Mouse (Mus musculus) neural tube, embryonic 15.5 days (tissue): Measurements from ENCODE around the gene B130006D01Rik. TPM values are rescaled to one million over a fixed set of nuclear protein-coding genes. Genes with fewer than 3 reads are reported as not detected.
"Not testable (repeated sequence)": the region's sequence is repeated elsewhere in the genome, so short reads cannot be mapped to it uniquely, and the experiment has no call there.

Source experiments
- ATAC-seq: fragments of 200-750 bp; cut with Nextera tagmentation; 2 replicates; pipeline ENCODE4 v1.8.0; 2017; ENCODE audit warnings: mild to moderate bottlenecking, moderate TSS enrichment, moderate library complexity; ENCODE audit not compliant: low FRiP score
- H3K27ac ChIP-seq: fragments of 300-500 bp; sonication (generic); replicated peaks from 2 replicates; pipeline ENCODE4 v1.5.1; 2015; ENCODE audit warnings: mild to moderate bottlenecking, inconsistent platforms
- H3K27me3 ChIP-seq: fragments of 300-500 bp; sonication (generic); replicated peaks from 2 replicates; pipeline ENCODE4 v1.6.1; 2015; ENCODE audit warnings: inconsistent platforms
- H3K36me3 ChIP-seq: fragments of 300-500 bp; sonication (generic); 2 replicates; pipeline ENCODE4 v1.6.1; 2015; ENCODE audit warnings: inconsistent platforms
- H3K4me1 ChIP-seq: fragments of 300-500 bp; sonication (generic); 2 replicates; pipeline ENCODE4 v1.6.1; 2015; ENCODE audit warnings: inconsistent platforms
- H3K4me2 ChIP-seq: fragments of 300-500 bp; sonication (generic); 2 replicates; pipeline ENCODE4 v1.6.1; 2015; ENCODE audit warnings: inconsistent platforms, mild to moderate bottlenecking, moderate library complexity
- H3K4me3 ChIP-seq: fragments of 300-500 bp; sonication (generic); replicated peaks from 2 replicates; pipeline ENCODE4 v1.5.1; 2015; ENCODE audit warnings: mild to moderate bottlenecking, inconsistent platforms
- H3K9ac ChIP-seq: fragments of 300-500 bp; sonication (generic); replicated peaks from 2 replicates; pipeline ENCODE4 v1.6.1; 2015; ENCODE audit warnings: mild to moderate bottlenecking, inconsistent platforms
- H3K9me3 ChIP-seq: fragments of 300-500 bp; sonication (generic); replicated peaks from 2 replicates; pipeline ENCODE4 v1.6.1; 2016; ENCODE audit warnings: inconsistent platforms
- WGBS: fragments of 180-500 bp; shearing (Covaris S2); methylation state at CpG from one replicate; pipeline ENCODE4 v1.1.7; 2015; ENCODE audit warnings: mixed read lengths; 5-methylcytosine and 5-hydroxymethylcytosine counted together
- polyA plus RNA-seq: library from polyadenylated mRNA; unstranded; fragments of >200 nt; fragmentation: Nextera tagmentation; extraction: Ambion mirVana; gene quantifications from 2 replicates; pipeline ENCODE4 v1.2.1, GENCODE M21; 2015

Gene B130006D01Rik
- polyA plus RNA-seq, 1 experiment from 2014 or later, result 0.99 TPM

DNA sequence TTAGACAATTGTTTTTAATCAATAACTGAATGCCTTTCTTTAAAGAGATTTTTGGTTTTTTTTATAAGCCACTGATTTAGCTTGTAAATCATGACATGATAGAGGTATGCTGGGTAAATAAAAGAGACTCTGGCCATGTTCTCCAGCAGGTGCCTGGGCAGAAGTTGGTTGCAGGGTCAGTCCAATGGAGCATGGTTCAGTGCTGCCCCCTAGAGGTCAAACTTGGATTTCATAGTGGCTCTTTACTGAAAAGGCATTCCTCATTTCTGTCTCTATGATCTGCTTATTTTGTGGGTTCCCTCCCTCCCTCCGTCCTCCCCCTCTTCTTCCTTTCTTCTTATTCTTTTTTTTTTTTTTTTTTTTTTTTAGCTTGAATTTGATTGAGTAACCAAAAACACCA is 27.6 kb downstream of the B130006D01Rik start:
- H3K27me3 ChIP-seq, result no peaks in the 10 kb centered on the region
- no peaks in the 10 kb centered on the region for H3K9me3 ChIP-seq
- H3K4me2 ChIP-seq, result no peak overlapping the region
- no peaks in the 10 kb centered on the region for H3K4me1 ChIP-seq
- no peak overlapping the region for H3K27ac ChIP-seq
- H3K4me3 ChIP-seq, result no peak overlapping the region
- no peak overlapping the region for H3K9ac ChIP-seq
- H3K36me3 ChIP-seq, result peaks cover 45% of the 10 kb centered on the region
- WGBS, result 10% methylated on average over 1 of the region's 1 CpGs
- ATAC-seq, result no peak

DNA sequence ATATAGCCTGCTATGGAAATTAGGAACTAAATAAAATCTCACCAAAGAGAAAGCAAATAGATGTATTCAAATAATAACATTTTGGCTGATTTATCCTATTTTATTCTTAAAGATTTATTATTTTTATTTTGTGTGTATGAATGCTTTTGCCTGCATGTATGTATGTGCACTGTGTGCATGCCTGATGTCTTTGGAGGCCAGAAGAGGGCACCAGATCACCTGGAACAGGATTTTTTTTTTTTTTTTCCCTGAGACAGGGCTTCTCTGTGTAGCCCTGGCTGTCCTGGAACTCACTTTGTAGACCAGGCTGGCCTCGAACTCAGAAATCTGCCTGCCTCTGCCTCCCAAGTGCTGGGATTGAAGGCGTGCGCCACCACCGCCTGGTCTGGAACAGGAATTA is 31.8 kb downstream of the B130006D01Rik start:
- H3K27me3 ChIP-seq, H3K9me3 ChIP-seq, H3K4me2 ChIP-seq, ATAC-seq, H3K4me3 ChIP-seq, H3K9ac ChIP-seq, H3K4me1 ChIP-seq, H3K27ac ChIP-seq: not testable (repeated sequence)
- 98% methylated on average over 4 of the region's 4 CpGs for WGBS
- peaks cover 47% of the 10 kb centered on the region for H3K36me3 ChIP-seq

DNA sequence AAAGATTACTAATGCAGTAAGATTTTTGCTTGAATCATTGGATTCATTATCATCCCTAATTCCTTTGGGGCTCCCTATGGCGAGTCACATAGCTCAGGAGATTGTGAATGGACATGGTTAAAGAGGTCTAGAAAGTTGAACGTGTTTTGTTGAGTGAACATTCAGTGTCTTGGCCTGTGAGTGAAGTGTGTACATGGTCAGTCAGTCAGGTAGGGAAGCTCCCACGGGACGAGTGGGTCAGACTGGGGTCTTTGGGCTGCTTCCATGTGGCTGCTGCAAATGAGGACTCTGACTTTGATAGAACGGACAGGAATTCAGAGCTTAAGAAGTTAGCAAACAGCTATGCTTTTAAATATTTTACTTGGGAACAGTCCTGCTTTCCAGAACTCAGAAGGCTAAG is 37.1 kb downstream of the B130006D01Rik start:
- Histone ChIP-seq H3K4me3 (no peak overlapping the region), H3K27ac (no peak overlapping the region), H3K9ac (no peak overlapping the region), H3K4me2 (no peak overlapping the region), H3K36me3 (peaks cover 35% of the 10 kb centered on the region), H3K9me3 (no peaks in the 10 kb centered on the region), H3K27me3 (no peaks in the 10 kb centered on the region), H3K4me1 (no peaks in the 10 kb centered on the region)
- no peak for ATAC-seq
- WGBS, result 93% methylated on average over 5 of the region's 5 CpGs

DNA sequence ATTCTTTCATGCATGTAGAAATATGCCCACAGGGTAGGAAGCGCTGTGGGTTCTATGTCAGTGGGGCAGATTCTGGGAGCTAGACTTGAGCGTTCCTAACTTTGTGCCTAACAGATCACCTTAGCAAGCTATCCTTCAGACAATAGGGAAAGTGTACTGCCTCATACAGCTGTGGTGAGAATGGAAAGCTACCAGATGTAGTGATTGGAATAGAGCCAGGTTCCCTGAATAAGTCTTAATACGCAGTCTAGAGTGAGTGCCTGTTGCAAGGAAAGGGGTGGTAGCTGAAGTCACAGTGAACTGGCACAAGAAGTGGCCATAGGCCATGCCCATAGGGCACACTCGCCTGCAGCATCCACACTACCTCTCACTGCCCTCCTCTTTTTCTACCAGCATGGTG is 39.6 kb downstream of the B130006D01Rik start:
- Histone ChIP-seq H3K27ac (no peak overlapping the region), H3K9me3 (no peaks in the 10 kb centered on the region), H3K4me2 (no peak overlapping the region), H3K27me3 (no peaks in the 10 kb centered on the region), H3K36me3 (peaks cover 23% of the 10 kb centered on the region), H3K4me3 (no peak overlapping the region), H3K9ac (no peak overlapping the region), H3K4me1 (no peaks in the 10 kb centered on the region)
- no peak for ATAC-seq
- WGBS, result 81% methylated on average over 4 of the region's 4 CpGs

DNA sequence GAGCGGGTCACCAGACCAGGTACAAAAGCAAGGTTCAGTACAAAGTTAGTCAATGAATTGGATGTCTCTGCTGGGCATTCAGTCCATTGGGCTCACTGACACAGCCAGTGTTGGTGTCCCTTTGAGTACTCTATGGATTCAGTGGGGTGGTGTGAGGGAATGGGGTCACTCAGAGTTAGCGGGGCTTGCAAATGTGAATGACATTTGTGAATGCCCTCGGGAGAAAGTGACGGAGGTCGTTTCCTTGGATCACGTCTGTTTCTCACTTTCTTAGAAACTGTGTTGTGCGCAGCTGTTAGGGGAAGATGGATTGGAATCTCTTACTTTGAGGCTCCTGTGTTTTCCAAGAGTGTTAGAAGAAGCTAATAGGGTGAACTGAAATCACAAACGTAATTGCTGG is 41.4 kb downstream of the B130006D01Rik start:
- Histone ChIP-seq H3K4me1 (no peaks in the 10 kb centered on the region), H3K27me3 (no peaks in the 10 kb centered on the region), H3K9ac (no peak overlapping the region), H3K27ac (no peak overlapping the region), H3K4me2 (no peak overlapping the region), H3K4me3 (no peak overlapping the region), H3K36me3 (peaks cover 21% of the 10 kb centered on the region), H3K9me3 (no peaks in the 10 kb centered on the region)
- 58% methylated on average over 8 of the region's 8 CpGs for WGBS
- ATAC-seq, result no peak

DNA sequence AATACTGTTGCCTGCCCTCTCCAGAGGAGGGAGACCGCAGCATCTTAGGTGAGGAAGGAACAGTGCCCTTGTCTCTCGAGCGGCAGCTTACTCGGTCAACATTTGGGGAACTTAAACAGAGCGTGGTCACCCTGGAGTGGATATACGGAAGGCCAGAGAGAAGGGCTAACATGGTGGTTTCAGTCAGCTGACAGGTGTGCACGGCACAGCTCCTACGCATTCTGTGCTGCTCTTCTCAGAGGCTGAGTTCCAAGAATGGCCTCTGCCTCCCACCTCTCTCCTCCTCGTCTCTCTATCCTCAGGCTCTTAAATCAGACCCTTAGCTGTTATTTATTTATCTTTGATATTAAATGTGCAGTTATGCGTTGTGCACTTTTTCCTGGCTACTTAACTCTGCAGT is 41.9 kb downstream of the B130006D01Rik start:
- no peak overlapping the region for H3K27ac ChIP-seq
- H3K9ac ChIP-seq, result no peak overlapping the region
- H3K36me3 ChIP-seq, result peaks cover 19% of the 10 kb centered on the region
- H3K9me3 ChIP-seq, result no peaks in the 10 kb centered on the region
- H3K4me3 ChIP-seq, result no peak overlapping the region
- H3K27me3 ChIP-seq, result no peaks in the 10 kb centered on the region
- no peak for ATAC-seq
- no peaks in the 10 kb centered on the region for H3K4me1 ChIP-seq
- WGBS, result 87% methylated on average over 10 of the region's 10 CpGs
- no peak overlapping the region for H3K4me2 ChIP-seq

DNA sequence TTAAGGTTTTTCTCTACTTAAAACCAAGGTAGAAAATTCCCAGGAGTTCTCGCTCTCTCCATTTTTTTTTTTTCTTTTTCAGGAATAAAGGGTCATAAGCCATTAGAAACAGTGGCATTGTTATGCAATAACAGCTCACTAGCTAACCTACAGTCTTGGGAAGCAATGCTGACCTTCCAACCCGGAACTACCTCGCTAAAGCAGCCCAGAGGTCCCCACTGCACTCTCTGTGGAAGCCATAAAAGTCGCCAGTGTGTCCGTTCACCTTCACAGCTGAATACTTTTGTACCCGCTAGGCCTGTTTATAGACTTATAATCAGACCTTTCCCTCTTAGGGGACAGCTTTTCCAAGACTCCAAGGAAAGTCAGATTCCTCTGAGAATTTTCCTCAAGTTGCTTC is 44.9 kb downstream of the B130006D01Rik start:
- Histone ChIP-seq H3K9ac (no peak overlapping the region), H3K4me3 (no peak overlapping the region), H3K4me1 (no peaks in the 10 kb centered on the region), H3K4me2 (no peak overlapping the region), H3K36me3 (peaks cover 16% of the 10 kb centered on the region), H3K27ac (no peak overlapping the region), H3K27me3 (no peaks in the 10 kb centered on the region), H3K9me3 (no peaks in the 10 kb centered on the region)
- WGBS, result 62% methylated on average over 6 of the region's 6 CpGs
- no peak for ATAC-seq

DNA sequence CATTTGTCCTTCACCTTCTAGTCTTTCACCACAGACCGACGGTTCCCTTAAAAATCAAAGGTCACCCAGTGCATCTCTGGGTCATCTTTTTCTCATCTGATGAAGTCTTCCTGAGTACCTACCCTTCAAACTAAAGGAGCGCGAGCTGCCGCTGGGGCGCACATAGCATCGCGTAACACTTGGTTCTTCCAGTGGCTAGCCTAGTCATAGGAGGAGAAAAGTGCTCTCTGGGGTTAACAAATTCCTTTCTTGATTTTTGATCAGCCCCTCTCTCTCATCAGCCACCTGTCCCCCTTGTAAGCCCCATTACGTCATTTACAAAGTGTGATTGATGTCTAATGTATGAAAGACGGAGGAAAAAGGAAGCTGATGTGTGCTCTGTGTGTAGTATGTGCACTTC is 45.8 kb downstream of the B130006D01Rik start:
- H3K4me3 ChIP-seq, result no peak overlapping the region
- H3K36me3 ChIP-seq, result peaks cover 10% of the 10 kb centered on the region
- H3K9ac ChIP-seq, result no peak overlapping the region
- no peaks in the 10 kb centered on the region for H3K27me3 ChIP-seq
- H3K4me1 ChIP-seq, result no peaks in the 10 kb centered on the region
- 92% methylated on average over 10 of the region's 10 CpGs for WGBS
- H3K4me2 ChIP-seq, result no peak overlapping the region
- no peaks in the 10 kb centered on the region for H3K9me3 ChIP-seq
- H3K27ac ChIP-seq, result no peak overlapping the region
- ATAC-seq, result no peak

DNA sequence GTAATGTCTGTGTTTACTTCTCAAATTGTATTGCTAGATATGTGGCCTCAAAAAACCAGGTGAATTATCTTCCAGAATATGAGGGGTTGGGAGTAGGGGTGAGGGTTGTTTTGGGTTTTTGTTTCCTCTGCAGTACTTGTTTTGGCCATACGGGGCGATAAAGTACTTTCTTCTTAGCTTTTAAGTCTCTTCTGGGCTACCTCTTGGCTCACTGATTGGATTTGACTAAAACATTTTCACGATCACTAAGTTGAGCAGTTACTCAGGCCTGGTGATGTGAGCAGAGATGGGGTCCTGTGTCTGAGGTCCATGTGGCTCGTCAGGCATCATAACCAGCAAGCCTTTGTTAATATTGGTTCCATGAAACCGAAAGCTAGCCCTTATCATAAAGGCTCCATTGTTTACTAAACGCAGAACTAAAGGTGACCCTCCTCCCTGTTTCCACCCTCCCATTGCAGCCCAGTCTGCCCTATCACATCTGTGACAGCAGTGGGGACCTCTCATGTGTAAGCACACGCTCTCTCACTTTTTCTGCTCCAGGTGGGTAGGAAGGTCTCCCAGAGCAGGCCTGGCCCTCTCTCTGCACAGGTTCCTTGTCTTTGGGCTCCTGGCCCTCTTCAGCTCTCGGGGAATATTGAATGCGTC is 47.5 kb downstream of the B130006D01Rik start:
- Histone ChIP-seq H3K36me3 (peaks cover 7% of the 10 kb centered on the region), H3K27me3 (no peaks in the 10 kb centered on the region), H3K9ac (no peak overlapping the region), H3K4me1 (no peaks in the 10 kb centered on the region), H3K4me2 (no peak overlapping the region), H3K27ac (no peak overlapping the region), H3K9me3 (no peaks in the 10 kb centered on the region), H3K4me3 (no peak overlapping the region)
- 67% methylated on average over 9 of the region's 9 CpGs for WGBS
- no peak for ATAC-seq

DNA sequence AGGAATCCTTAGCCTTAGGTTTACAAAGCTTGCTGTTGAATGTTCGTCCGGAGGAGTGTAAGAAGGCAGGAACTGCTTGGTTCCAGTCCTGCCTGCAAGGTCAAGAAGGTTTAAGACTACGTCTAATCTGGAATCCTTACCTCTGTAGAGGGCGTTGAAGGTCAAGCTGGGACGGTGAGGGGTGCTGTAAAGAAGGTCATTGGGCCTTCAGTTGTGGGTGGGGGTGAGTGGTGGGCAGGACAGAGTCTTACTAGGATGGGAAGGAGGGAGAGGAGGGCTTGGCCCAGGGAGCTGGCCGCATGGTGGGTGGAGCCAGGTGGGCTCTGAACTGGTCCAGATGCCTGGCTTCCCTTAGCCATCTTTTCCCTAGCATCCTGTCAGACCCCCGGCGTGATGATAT is 48.3 kb downstream of the B130006D01Rik start:
- no peak for ATAC-seq
- Histone ChIP-seq H3K9me3 (no peaks in the 10 kb centered on the region), H3K4me1 (no peaks in the 10 kb centered on the region), H3K9ac (no peak overlapping the region), H3K36me3 (peaks cover 8% of the 10 kb centered on the region), H3K27me3 (no peaks in the 10 kb centered on the region), H3K4me3 (no peak overlapping the region), H3K27ac (no peak overlapping the region), H3K4me2 (no peak overlapping the region)
- WGBS, result 87% methylated on average over 8 of the region's 8 CpGs

DNA sequence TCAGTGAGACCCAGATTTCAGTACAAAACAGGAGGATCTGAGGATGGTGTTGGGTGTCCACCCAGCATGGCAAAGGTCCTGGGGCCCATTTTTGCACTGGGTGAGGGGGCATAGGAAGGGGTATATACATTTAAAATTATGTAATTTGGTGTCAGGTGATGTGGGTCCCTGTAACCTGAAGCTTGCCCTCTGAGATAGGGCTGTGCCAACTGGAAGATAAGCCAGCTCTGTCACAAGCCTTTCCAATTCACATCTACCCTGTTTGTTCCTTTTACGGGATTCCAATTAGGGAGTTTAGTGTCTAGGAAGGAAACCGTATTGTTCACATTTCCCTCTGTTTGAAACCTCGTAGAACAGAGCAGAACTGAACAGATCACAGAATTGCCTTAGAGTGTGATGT is 49.9 kb downstream of the B130006D01Rik start:
- Histone ChIP-seq H3K36me3 (peaks cover 8% of the 10 kb centered on the region), H3K4me3 (no peak overlapping the region), H3K4me2 (no peak overlapping the region), H3K9ac (no peak overlapping the region), H3K9me3 (no peaks in the 10 kb centered on the region), H3K27me3 (no peaks in the 10 kb centered on the region), H3K27ac (no peak overlapping the region), H3K4me1 (no peaks in the 10 kb centered on the region)
- WGBS, result 79% methylated on average over 3 of the region's 3 CpGs
- no peak for ATAC-seq
